Mouse (Mus musculus): ENCODE data around the gene Tmem143. TPM values are rescaled to one million over a fixed set of nuclear protein-coding genes. Genes with fewer than 3 reads are reported as not detected.
"Not testable (repeated sequence)": the region's sequence is repeated elsewhere in the genome, so short reads cannot be mapped to it uniquely, and the experiment has no call there.

Tmem143 gene
- total RNA-seq (2021) = 10 to 100 TPM; 56.8 to 58.7 TPM

GRCm38 (mm10) chr7:45896517-45897257 lies at the start of gene Tmem143, which contains the start of gene Syngr4:
Gene Tmem143, plus strand, starts transcription at chr7:45896941.
Gene Syngr4, minus strand, starts transcription at chr7:45896714.
- peak; percentile 98 for DNase-seq

DNA sequence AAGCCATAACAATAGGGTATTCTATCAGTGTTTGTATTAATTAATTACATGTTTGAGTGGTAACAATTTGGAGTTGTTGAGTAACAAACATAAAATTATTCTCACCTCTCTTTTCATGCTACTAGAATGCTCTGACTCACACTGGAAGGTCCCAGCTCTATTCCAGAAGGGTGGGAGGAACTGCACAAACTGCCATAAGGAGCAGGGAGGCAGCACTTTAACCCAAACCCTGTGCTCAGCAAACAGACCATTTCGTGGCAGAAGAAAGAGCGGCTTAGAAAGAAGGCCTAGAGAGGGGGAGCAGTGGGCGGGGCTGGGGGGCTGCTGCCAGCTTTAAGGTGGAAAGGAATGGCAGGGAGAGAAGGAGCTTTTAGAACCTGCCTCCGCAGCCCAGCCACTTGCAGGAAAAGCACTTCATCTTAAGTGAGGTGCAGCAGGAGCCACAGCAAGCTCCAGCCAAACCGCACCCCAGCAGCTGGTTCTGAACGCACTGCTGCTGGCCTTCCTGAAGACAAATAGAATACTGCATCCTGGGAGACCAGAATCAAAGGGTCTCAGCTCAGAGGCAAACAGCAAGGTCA lies 48.2 kb upstream of the Tmem143 start:
- intact Hi-C loops (cut with DNase I) = no loop called here
- DNase-seq = no peak

More at GRCm38 (mm10) chr7:45896517-45897257, at the start of gene Tmem143, which contains the start of gene Syngr4:
- intact Hi-C loops (cut with DNase I) = loop anchor here (1.0 kb wide), 1 partner anchor 24 kb away; no protein-coding TSS in a partner anchor

DNA sequence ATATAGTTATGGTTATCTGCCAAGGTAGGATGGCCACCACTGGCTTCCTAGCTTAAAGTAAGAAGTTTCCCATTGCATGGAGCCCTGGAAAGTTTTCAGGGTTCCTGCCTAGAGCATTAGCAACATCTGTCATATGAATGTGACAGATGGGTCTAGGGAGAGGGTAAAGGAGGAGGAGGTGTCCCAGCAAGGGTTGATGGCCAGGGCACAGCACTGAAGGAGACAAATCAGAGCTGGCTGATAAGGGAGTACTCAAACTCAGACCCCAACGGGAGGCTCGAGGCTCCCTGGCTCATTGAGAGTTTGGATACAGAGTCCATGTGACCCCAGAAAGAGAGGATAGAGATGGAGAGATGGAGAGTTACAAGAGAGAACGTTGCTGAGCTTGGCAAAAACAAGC lies 46.1 kb upstream of the Tmem143 start:
- intact Hi-C loops (cut with DNase I) = no loop called here
- DNase-seq = no peak

DNA sequence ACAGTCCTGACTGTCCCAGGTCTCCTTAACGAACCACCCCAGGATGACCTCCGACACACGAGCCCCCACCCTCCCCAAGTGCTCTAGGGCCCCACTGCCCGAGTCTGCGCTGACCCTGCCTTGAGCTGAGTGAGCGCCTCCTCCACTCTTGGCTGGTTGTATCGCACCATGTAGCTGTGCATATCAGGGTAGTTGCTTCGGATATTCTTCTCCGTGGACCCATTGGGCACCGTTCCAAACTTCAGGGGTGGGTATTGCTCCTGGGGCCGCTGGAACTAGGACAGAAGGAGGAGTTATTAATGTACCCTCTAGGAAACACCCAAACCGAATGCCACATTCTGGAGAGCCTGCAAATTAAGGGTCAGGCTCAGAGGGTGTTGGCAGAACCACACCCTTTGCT lies 43.7 kb upstream of the Tmem143 start:
- DNase-seq = no peak
- intact Hi-C loops (cut with DNase I) = no loop called here

DNA sequence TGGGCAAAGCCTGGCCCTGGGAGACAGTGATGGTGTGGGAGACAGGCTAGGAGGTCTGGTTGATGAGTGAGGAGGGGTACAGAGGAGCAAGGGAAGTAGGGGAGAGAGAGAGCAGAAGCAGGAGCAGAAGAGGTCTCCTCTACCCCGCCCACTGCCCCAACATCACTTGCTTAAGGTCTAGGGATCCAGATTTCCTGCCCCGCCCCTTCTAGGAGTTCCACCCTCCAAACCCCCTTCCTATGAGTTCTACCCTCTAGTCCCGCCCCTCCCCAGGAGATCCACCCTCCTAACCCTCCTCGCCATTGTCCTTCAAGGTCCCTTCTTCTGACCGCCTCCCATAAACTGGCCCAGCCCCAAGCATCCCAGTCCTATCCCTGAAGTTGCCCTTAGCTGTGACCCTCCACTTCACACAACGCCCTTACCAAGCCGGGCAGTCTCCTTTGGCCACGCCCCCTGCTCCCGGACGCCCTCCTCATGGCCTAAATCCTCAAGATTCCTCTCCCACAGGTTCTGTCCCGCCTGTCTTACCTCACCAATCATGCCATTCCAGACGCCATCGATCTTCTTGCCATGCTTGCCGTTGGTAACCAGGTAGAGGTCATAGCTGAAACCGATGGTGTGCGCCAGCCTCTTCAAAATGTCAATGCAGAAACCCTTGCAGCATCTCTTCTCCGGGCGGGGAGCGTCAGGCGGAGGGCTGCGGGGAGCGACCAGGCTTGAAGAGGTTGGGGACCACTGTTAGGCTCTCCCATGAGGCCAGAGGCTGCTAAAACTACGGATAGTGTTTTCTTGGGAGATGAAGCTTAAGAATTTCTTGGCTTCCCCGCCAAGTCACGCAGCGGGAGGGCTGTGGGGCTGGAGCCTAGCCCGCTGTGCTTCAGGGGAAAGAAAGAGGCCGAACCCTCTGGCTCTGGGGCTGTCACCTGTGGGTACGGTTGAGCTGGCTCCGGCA lies 39.5 kb upstream of the Tmem143 start:
- intact Hi-C loops (cut with DNase I) = no loop called here
- DNase-seq = no peak

DNA sequence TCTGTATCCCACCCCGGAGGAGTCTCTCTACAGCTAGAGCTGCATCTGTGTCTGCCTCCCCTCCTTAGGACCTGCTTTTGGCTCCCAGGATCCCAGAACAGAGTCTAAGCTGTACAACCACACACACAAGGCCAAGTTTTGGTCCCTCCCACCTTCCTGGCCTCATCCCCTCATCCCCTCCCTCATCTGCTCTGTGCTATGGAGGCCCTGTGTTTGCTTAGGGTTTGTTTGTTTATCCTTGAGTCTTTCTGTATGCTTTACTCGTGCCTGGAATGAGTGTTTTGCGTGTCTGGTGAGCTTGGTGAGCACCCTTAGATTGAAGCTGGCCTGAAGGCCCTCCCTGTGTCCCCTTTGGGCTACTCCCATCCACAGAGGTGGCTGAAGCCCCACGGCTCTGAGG lies 37.7 kb upstream of the Tmem143 start:
- no peak for DNase-seq
- intact Hi-C loops (cut with DNase I) = no loop called here

DNA sequence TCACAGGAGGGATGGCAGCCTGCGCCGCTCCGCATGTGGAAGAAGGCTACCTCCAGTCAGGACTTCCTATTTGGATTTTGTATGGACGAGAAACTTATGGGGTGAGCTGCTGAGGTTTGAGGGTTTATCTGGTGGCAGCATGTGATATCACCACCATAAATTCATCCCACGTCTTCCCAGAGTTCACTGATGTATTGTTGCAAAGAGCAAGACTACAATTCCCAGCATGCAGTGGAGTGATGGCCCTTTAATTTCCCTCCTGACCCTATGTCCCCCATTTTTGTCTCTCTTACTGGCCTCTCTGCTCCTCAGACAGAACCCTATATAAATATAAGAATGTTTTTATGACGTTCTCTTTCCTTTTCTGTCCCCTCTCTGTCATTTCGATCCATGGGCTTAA lies 33.9 kb upstream of the Tmem143 start:
- DNase-seq = no peak
- intact Hi-C loops (cut with DNase I) = no loop called here

GRCm38 (mm10) chr7:45864435-45864834 lies 32.3 kb upstream of the Tmem143 start:
- DNase-seq = no peak
- intact Hi-C loops (cut with DNase I) = loop anchor here (2.0 kb wide), 1 partner anchor 34 kb away; the partner anchor contains the start of gene Grwd1

- intact Hi-C loops (cut with DNase I) = loop anchor here (2.0 kb wide), 1 partner anchor 35 kb away; the partner anchor contains the start of gene Grwd1
Observed at GRCm38 (mm10) chr7:45865925-45866910, 30.5 kb upstream of the Tmem143 start.

GRCm38 (mm10) chr7:45867871-45868270 lies 28.9 kb upstream of the Tmem143 start:
- intact Hi-C loops (cut with DNase I) = no loop called here
- no peak for DNase-seq

More at GRCm38 (mm10) chr7:45865925-45866910, 30.5 kb upstream of the Tmem143 start:
- peak; percentile 93 to 96 for DNase-seq

GRCm38 (mm10) chr7:45869107-45869670 lies 27.6 kb upstream of the Tmem143 start:
- peak in 1 of 2 experiments; percentile 43 for DNase-seq
- intact Hi-C loops (cut with DNase I) = no loop called here

- no peak for DNase-seq
- intact Hi-C loops (cut with DNase I) = no loop called here
Observed at GRCm38 (mm10) chr7:45869787-45870186, 27.0 kb upstream of the Tmem143 start.

GRCm38 (mm10) chr7:45870282-45871058 lies 26.3 kb upstream of the Tmem143 start:
- DNase-seq = no peak
- intact Hi-C loops (cut with DNase I) = no loop called here

DNA sequence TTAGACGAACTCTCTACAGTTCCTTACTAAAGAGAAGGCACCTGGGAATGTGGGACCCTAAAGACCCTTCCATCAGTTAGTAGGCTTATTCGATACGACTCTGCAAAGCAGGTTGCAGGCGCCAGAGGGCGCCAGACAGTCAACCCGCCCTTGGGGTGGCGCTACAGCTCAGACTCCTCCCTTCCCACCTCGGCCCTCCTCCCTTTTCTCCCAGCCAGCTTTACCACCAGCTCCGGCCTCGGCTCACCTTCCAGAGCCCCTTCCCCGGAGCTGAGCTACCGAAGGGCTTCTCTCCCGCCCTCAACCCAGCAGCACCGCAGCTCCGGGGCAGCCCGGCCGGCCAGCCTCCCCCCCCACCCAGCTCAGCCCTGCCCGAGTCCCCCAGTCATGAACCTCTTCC lies 24.1 kb upstream of the Tmem143 start, which contains the start of gene Kdelr1:
Kdelr1 (plus strand) TSS at position 149 of the 400 bp plus-strand sequence.
- peak; percentile 93 for DNase-seq
- intact Hi-C loops (cut with DNase I) = loop anchor here (1.0 to 2.0 kb wide), 3 partner anchors 52 to 137 kb away; partner anchors contain the start of gene Ccdc114

DNA sequence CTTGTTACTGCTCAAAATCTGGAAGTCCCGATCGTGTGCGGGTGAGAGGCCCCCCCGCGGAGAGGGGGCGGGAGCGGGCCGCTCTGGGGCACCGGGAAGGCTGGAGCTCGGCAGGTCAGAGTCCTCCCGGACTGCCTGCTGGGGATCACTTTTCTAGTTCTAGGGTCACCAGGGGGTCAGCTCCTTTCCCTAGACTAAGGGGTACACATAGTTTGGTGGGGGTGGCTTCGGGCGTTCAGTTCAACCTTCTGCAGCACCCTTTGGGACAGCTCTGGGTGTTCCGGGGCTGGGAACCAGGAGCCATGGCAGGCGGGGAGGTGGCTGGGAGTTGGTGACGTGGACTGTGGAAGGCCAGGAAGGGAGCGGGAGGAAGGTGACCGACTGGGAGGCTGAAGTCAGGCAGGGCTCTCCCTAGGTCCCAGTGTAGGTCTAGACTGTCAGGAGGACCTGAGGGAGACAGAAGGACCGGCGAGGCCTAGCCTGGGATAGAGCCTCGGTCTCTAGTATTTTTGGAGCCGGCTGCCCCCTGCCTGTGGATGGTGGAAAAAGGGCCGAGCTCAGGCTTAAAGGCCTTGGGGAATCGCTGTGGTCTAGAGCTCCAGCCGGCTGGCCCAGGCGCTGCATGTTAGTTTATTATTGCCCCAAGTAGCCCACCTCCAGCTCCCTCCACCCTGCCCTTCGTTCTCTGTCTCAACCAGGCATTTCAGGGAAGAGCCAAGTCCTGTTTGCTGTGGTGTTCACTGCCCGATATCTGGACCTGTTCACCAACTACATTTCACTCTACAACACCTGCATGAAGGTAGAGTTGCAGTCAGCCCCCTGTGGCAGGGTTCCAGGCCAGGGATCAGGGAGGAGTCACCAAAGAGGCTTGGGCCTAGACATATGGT lies 23.4 kb upstream of the Tmem143 start:
- intact Hi-C loops (cut with DNase I) = loop anchor here (1.0 to 2.0 kb wide), 2 partner anchors 51 to 136 kb away; partner anchors contain the start of gene Ccdc114
- DNase-seq = peak; percentile 76 to 77

- intact Hi-C loops (cut with DNase I) = no loop called here
- DNase-seq = no peak
Observed at GRCm38 (mm10) chr7:45876895-45877294, 19.8 kb upstream of the Tmem143 start.

DNA sequence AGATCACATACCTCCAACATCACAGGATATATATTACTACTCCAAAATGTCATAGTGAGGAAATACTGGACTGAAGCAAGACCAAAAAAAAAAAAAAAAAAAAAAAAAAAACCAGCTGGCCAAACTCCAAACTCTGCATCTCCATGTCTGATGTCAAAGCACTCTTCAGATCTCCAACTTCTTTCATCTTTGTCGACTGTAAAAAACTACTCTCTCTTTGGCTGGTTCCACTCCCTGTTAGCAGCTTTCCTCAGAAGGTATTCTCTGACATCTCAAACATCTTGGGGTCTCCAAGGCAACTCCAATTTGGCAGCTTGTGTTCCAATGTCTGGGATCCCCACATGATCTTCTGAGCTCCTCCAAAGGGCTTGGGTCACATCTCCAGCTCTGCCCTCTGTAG lies 18.5 kb upstream of the Tmem143 start, which contains the start of gene Grin2d:
Grin2d (minus strand) TSS at position 101 of the 400 bp plus-strand sequence.
- intact Hi-C loops (cut with DNase I); DNase-seq: not testable (repeated sequence)

All from heart, postnatal 10 days (tissue).